Mouse (Mus musculus): ENCODE results near the gene Gnao1. TPM values are rescaled to one million over a fixed set of nuclear protein-coding genes. Genes with fewer than 3 reads are reported as not detected.
A peak's percentile ranks its signal among the peaks of the same experiment; 100 is the strongest.

Gene Gnao1
- polyA plus RNA-seq, 1 experiment from 2014 or later: 38.9 TPM

GRCm38 (mm10) chr8:93958402-93958801 lies 148.6 kb downstream of the Gnao1 start:
- Histone ChIP-seq H3K9me3 (ENCODE audit: control insufficient read depth, low read length) (no peaks in the 10 kb centered on the region), H3K4me3 (ENCODE audit: low read depth, low read length) (no peak overlapping the region), H3K27ac (ENCODE audit: low read depth, low read length) (no peak overlapping the region), H3K4me2 (replicated peaks; ENCODE audit: low read depth, low read length) (no peak overlapping the region), H3K4me1 (replicated peaks; ENCODE audit: control insufficient read depth, insufficient read depth, low read length) (no peaks in the 10 kb centered on the region), H3K27me3 (ENCODE audit: control insufficient read depth, insufficient read depth, low read length) (no peaks in the 10 kb centered on the region), H3K36me3 (ENCODE audit: control insufficient read depth, insufficient read depth, low read length) (no peaks in the 10 kb centered on the region; the same call in 1 of the 2 replicates), H3K9ac (ENCODE audit: low read depth, low read length) (no peak overlapping the region)
- ATAC-seq (ENCODE audit: low FRiP score) (no peak), DNase-seq (ENCODE audit: low spot score) (no peak)
- WGBS: 93% methylated on average over 9 of the region's 9 CpGs

GRCm38 (mm10) chr8:93960909-93961308 lies 151.1 kb downstream of the Gnao1 start:
- no peak for ATAC-seq (ENCODE audit: low FRiP score)
- Histone ChIP-seq H3K4me1 (replicated peaks; ENCODE audit: control insufficient read depth, insufficient read depth, low read length) (no peaks in the 10 kb centered on the region), H3K4me3 (ENCODE audit: low read depth, low read length) (no peak overlapping the region), H3K9me3 (ENCODE audit: control insufficient read depth, low read length) (no peaks in the 10 kb centered on the region), H3K36me3 (ENCODE audit: control insufficient read depth, insufficient read depth, low read length) (no peaks in the 10 kb centered on the region; the same call in 1 of the 2 replicates), H3K27ac (ENCODE audit: low read depth, low read length) (no peak overlapping the region), H3K9ac (ENCODE audit: low read depth, low read length) (no peak overlapping the region), H3K27me3 (ENCODE audit: control insufficient read depth, insufficient read depth, low read length) (no peaks in the 10 kb centered on the region), H3K4me2 (replicated peaks; ENCODE audit: low read depth, low read length) (no peak overlapping the region)
- no peak for DNase-seq (ENCODE audit: low spot score)
- WGBS: 92% methylated on average over 6 of the region's 6 CpGs

GRCm38 (mm10) chr8:93968293-93968692 lies 158.5 kb downstream of the Gnao1 start:
- H3K9me3 ChIP-seq (ENCODE audit: control insufficient read depth, low read length): no peaks in the 10 kb centered on the region
- no peak overlapping the region for H3K27ac ChIP-seq (ENCODE audit: low read depth, low read length)
- no peak overlapping the region for H3K4me2 ChIP-seq (replicated peaks; ENCODE audit: low read depth, low read length)
- WGBS: 63% methylated on average over 6 of the region's 6 CpGs
- DNase-seq (ENCODE audit: low spot score) (peak; percentile 5), ATAC-seq (ENCODE audit: low FRiP score) (no peak)
- H3K4me1 ChIP-seq (replicated peaks; ENCODE audit: control insufficient read depth, insufficient read depth, low read length): no peaks in the 10 kb centered on the region
- H3K27me3 ChIP-seq (ENCODE audit: control insufficient read depth, insufficient read depth, low read length): no peaks in the 10 kb centered on the region
- no peak overlapping the region for H3K4me3 ChIP-seq (ENCODE audit: low read depth, low read length)
- H3K9ac ChIP-seq (ENCODE audit: low read depth, low read length): no peak overlapping the region
- H3K36me3 ChIP-seq (ENCODE audit: control insufficient read depth, insufficient read depth, low read length): no peaks in the 10 kb centered on the region; the same call in 1 of the 2 replicates

GRCm38 (mm10) chr8:93969626-93970340 lies 160.0 kb downstream of the Gnao1 start:
- Histone ChIP-seq H3K27me3 (ENCODE audit: control insufficient read depth, insufficient read depth, low read length) (no peaks in the 10 kb centered on the region), H3K4me3 (ENCODE audit: low read depth, low read length) (no peak overlapping the region), H3K27ac (ENCODE audit: low read depth, low read length) (no peak overlapping the region), H3K36me3 (ENCODE audit: control insufficient read depth, insufficient read depth, low read length) (peaks cover 3% of the 10 kb centered on the region; the same call in 1 of the 2 replicates), H3K9ac (ENCODE audit: low read depth, low read length) (no peak overlapping the region), H3K4me1 (replicated peaks; ENCODE audit: control insufficient read depth, insufficient read depth, low read length) (no peaks in the 10 kb centered on the region), H3K4me2 (replicated peaks; ENCODE audit: low read depth, low read length) (no peak overlapping the region), H3K9me3 (ENCODE audit: control insufficient read depth, low read length) (no peaks in the 10 kb centered on the region)
- ATAC-seq (ENCODE audit: low FRiP score) (no peak), DNase-seq (ENCODE audit: low spot score) (no peak)
- WGBS: 64% methylated on average over 7 of the region's 7 CpGs

- DNase-seq (ENCODE audit: low spot score) (no peak), ATAC-seq (ENCODE audit: low FRiP score) (no peak)
- H3K27me3 ChIP-seq (ENCODE audit: control insufficient read depth, insufficient read depth, low read length): no peaks in the 10 kb centered on the region
- H3K4me1 ChIP-seq (replicated peaks; ENCODE audit: control insufficient read depth, insufficient read depth, low read length): no peaks in the 10 kb centered on the region
- no peaks in the 10 kb centered on the region for H3K9me3 ChIP-seq (ENCODE audit: control insufficient read depth, low read length)
- no peak overlapping the region for H3K27ac ChIP-seq (ENCODE audit: low read depth, low read length)
- no peak overlapping the region for H3K4me2 ChIP-seq (replicated peaks; ENCODE audit: low read depth, low read length)
- H3K9ac ChIP-seq (ENCODE audit: low read depth, low read length): no peak overlapping the region
- H3K4me3 ChIP-seq (ENCODE audit: low read depth, low read length): no peak overlapping the region
- 95% methylated on average over 10 of the region's 10 CpGs for WGBS
- peaks cover 3% of the 10 kb centered on the region; the same call in 1 of the 2 replicates for H3K36me3 ChIP-seq (ENCODE audit: control insufficient read depth, insufficient read depth, low read length)
Measured at GRCm38 (mm10) chr8:93971451-93971850, 161.7 kb downstream of the Gnao1 start.

GRCm38 (mm10) chr8:93972211-93972610 lies 162.4 kb downstream of the Gnao1 start:
- DNase-seq (ENCODE audit: low spot score) (no peak), ATAC-seq (ENCODE audit: low FRiP score) (no peak)
- 95% methylated on average over 5 of the region's 5 CpGs for WGBS
- H3K4me2 ChIP-seq (replicated peaks; ENCODE audit: low read depth, low read length): no peak overlapping the region
- no peak overlapping the region for H3K4me3 ChIP-seq (ENCODE audit: low read depth, low read length)
- peaks cover 3% of the 10 kb centered on the region; the same call in 1 of the 2 replicates for H3K36me3 ChIP-seq (ENCODE audit: control insufficient read depth, insufficient read depth, low read length)
- no peaks in the 10 kb centered on the region for H3K4me1 ChIP-seq (replicated peaks; ENCODE audit: control insufficient read depth, insufficient read depth, low read length)
- no peak overlapping the region for H3K27ac ChIP-seq (ENCODE audit: low read depth, low read length)
- H3K9me3 ChIP-seq (ENCODE audit: control insufficient read depth, low read length): no peaks in the 10 kb centered on the region
- no peaks in the 10 kb centered on the region for H3K27me3 ChIP-seq (ENCODE audit: control insufficient read depth, insufficient read depth, low read length)
- H3K9ac ChIP-seq (ENCODE audit: low read depth, low read length): no peak overlapping the region

- Histone ChIP-seq H3K27ac (ENCODE audit: low read depth, low read length) (no peak overlapping the region), H3K27me3 (ENCODE audit: control insufficient read depth, insufficient read depth, low read length) (no peaks in the 10 kb centered on the region), H3K4me1 (replicated peaks; ENCODE audit: control insufficient read depth, insufficient read depth, low read length) (no peaks in the 10 kb centered on the region), H3K9me3 (ENCODE audit: control insufficient read depth, low read length) (no peaks in the 10 kb centered on the region), H3K9ac (ENCODE audit: low read depth, low read length) (no peak overlapping the region), H3K4me2 (replicated peaks; ENCODE audit: low read depth, low read length) (no peak overlapping the region), H3K4me3 (ENCODE audit: low read depth, low read length) (no peak overlapping the region), H3K36me3 (ENCODE audit: control insufficient read depth, insufficient read depth, low read length) (peaks cover 3% of the 10 kb centered on the region; the same call in 1 of the 2 replicates)
- no peak for ATAC-seq (ENCODE audit: low FRiP score)
- no peak for DNase-seq (ENCODE audit: low spot score)
- 88% methylated on average over 14 of the region's 14 CpGs for WGBS
Measured at GRCm38 (mm10) chr8:93972971-93973734, 163.4 kb downstream of the Gnao1 start.

- no peak overlapping the region for H3K4me3 ChIP-seq (ENCODE audit: low read depth, low read length)
- ATAC-seq (ENCODE audit: low FRiP score) (no peak), DNase-seq (ENCODE audit: low spot score) (no peak)
- no peak overlapping the region for H3K9ac ChIP-seq (ENCODE audit: low read depth, low read length)
- no peaks in the 10 kb centered on the region for H3K9me3 ChIP-seq (ENCODE audit: control insufficient read depth, low read length)
- 94% methylated on average over 13 of the region's 13 CpGs for WGBS
- H3K27ac ChIP-seq (ENCODE audit: low read depth, low read length): no peak overlapping the region
- no peaks in the 10 kb centered on the region for H3K27me3 ChIP-seq (ENCODE audit: control insufficient read depth, insufficient read depth, low read length)
- no peak overlapping the region for H3K4me2 ChIP-seq (replicated peaks; ENCODE audit: low read depth, low read length)
- no peaks in the 10 kb centered on the region for H3K4me1 ChIP-seq (replicated peaks; ENCODE audit: control insufficient read depth, insufficient read depth, low read length)
- peaks cover 3% of the 10 kb centered on the region; the same call in 1 of the 2 replicates for H3K36me3 ChIP-seq (ENCODE audit: control insufficient read depth, insufficient read depth, low read length)
Measured at GRCm38 (mm10) chr8:93973831-93974375, 164.1 kb downstream of the Gnao1 start.
